Mouse (Mus musculus): ENCODE measurements around the gene Rab30. TPM values are rescaled to one million over a fixed set of nuclear protein-coding genes. Genes with fewer than 3 reads are reported as not detected.

Rab30 gene
- 52.8 TPM for polyA plus RNA-seq (2014; fragmentation: Illumina TruSeq; extraction: RNeasy Lipid Tissue Mini Kit (QIAGEN cat#74804); ENCODE audit: low replicate concordance)

DNA sequence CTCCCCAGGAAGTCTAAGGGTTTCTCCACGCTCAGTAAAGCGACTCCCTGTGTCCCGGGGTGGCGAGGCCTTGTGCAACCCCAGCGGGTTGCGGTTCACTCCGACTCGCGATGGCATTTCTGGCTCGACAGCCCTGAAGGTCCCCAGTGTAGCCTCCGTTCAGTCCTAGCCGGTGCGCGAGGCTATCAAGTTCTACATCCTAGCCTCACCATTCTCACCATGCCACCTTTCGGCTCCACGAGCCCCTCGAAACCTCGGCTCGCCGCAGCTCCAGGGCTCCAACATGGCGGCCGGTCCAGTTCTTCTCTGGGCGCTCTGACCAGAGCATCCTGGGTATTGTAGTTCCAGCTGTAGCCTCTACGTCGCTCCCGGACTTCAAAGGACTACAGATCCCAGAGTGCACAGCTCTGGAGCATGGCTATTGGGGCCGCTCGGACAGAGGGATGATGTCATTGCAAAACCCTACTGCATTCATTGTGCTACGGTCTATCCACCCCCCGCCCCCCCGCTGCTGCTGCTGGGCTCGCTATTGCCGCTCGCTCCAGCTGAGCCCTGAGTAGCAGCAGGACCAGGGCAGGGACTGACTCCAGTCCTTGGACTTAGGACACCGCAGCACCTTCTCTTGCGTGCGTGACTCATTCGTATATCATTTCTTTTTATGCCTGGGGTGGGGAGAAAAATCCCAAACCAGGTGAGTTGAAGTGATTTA is at the start of gene Rab30:
Gene Rab30, plus strand, starts transcription at position 452 of the 709 bp plus-strand sequence.

DNA sequence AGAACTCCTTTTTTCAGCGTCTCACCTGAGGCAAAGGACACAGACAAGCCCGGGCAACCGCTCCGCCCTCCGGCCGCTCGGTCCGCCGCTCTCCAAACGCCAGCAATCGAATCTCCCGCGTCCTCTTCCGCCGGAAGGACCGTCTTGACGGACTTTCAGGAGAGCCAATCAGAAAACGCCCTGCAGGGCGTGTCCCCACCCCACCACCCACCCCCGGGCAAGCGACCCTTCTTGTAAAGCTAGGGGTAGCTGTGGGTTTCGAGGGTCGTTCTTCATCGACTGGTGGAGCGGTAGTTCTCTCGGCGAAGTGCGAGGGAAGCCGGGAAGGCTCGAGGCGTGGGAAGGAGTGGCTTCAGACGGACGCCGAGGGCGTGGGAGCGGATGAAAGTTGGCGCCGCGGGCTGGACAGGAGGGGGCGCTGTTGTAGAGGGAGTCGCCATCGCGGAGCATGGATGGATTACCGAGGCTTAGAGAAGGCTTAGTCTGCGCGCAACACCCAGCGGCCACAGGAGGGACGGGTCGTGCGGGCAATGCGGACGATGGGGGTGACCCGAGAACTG is 132.8 kb downstream of the Rab30 start, which contains the start of the genes Ddias and Prcp:
Gene Ddias, minus strand, starts transcription at position 132 of the 560 bp plus-strand sequence.
Gene Prcp, plus strand, starts transcription at position 355 of the 560 bp plus-strand sequence.

Other genes starting within 250 kb of the Rab30 start
- gene Ccdc90b, start 180.5 kb upstream of the Rab30 start, polyA plus RNA-seq (2014; fragmentation: Illumina TruSeq; extraction: RNeasy Lipid Tissue Mini Kit (QIAGEN cat#74804); ENCODE audit: low replicate concordance), result 107 TPM
- 0.71 TPM for gene Ankrd42, start 104.5 kb upstream of the Rab30 start, polyA plus RNA-seq (2014; fragmentation: Illumina TruSeq; extraction: RNeasy Lipid Tissue Mini Kit (QIAGEN cat#74804); ENCODE audit: low replicate concordance)
- 95.0 TPM for gene Pcf11, start 71.7 kb upstream of the Rab30 start, polyA plus RNA-seq (2014; fragmentation: Illumina TruSeq; extraction: RNeasy Lipid Tissue Mini Kit (QIAGEN cat#74804); ENCODE audit: low replicate concordance)
- gene Ddias, start 132.6 kb downstream of the Rab30 start, polyA plus RNA-seq (2014; fragmentation: Illumina TruSeq; extraction: RNeasy Lipid Tissue Mini Kit (QIAGEN cat#74804); ENCODE audit: low replicate concordance), result 13.7 TPM
- gene Prcp, start 132.9 kb downstream of the Rab30 start, polyA plus RNA-seq (2014; fragmentation: Illumina TruSeq; extraction: RNeasy Lipid Tissue Mini Kit (QIAGEN cat#74804); ENCODE audit: low replicate concordance), result 9.4 TPM